ENCODE assay signal across 9 mouse cellular contexts in the genomic region with DNA sequence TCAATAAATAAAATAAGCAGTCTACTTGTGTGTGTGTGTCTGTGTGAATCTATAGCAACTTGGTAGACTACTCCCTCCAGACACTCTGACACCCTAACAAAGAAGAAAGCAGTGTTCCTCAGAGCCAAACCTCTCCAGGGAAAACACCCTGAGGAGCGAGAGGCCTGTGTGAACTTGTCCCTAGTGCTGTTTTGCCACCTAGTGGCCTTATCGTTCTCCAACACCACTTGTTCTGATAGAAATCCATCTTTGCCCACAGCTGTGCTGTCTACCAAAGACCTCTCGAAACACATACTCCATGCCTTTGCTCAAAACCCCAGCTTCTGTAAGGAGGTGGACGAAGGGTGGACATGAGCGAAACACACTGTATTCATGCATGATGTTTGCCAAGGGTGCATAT. TPM values are rescaled to one million over a fixed set of nuclear protein-coding genes. Genes with fewer than 3 reads are reported as not detected.
DNase-seq lines count a peak whose midpoint lies in the region; ATAC-seq and TF ChIP-seq lines count a peak whose summit lies in the region.
"Had no signal": no experiment of that assay in that cellular context is flagged by ENCODE, and none has a peak within 500 bp of the region (broad histone marks: within the 10 kb centered on the region; RNA-seq: fewer than 3 reads in every experiment).

No protein-coding gene starts in this region.

- H3K27me3 ChIP-seq in cerebellum, adult 2 months (ENCODE audit: control insufficient read depth, insufficient read depth, low read length): no peaks in the 10 kb centered on the region
- H3K27me3 ChIP-seq in hindbrain, embryonic 12.5 days: no peaks in the 10 kb centered on the region

- peak; percentile 88 for ATAC-seq in frontal cortex, adult (ENCODE audit: low TSS enrichment)
- ATAC-seq in hindbrain, embryonic 12.5 days (ENCODE audit: low FRiP score): peak; percentile 77

- H3K4me2 ChIP-seq in hindbrain, embryonic 12.5 days (replicated peaks): no peak overlapping the region

- DNase-seq in NIH3T3 (ENCODE audit: low read depth): peak; percentile 71
- peak; percentile 45 to 59 for DNase-seq in cerebellum, adult 2 months
- peak; percentile 69 to 76 for DNase-seq in layer of hippocampus, postnatal 10 days (ENCODE audit: low spot score in 2 of 2)
- peak; percentile 77 for DNase-seq in lung, postnatal 25 days (ENCODE audit: low spot score)
- peak; percentile 80 to 82 for DNase-seq in right cerebral cortex, postnatal 10 days (ENCODE audit: low spot score in 2 of 2)
- no peak for DNase-seq in spleen, adult 12 weeks (ENCODE audit: low spot score)

- 36% methylated on average over 5 of the region's 5 CpGs for WGBS in cerebellum, adult 2 months
- WGBS in hindbrain, embryonic 12.5 days: 33% methylated on average over 5 of the region's 5 CpGs

- no peak for TF ChIP-seq POLR2A in cerebellum, adult 2 months (IDR thresholded peaks at IDR 0.05; ENCODE audit: borderline replicate concordance, insufficient read depth, low read length)

- H3K4me1 ChIP-seq in cerebellum, adult 2 months (ENCODE audit: control insufficient read depth, insufficient read depth, low read length): no peaks in the 10 kb centered on the region
- no peaks in the 10 kb centered on the region for H3K4me1 ChIP-seq in hindbrain, embryonic 12.5 days

- H3K9ac ChIP-seq in hindbrain, embryonic 12.5 days: no peak overlapping the region

- no peaks in the 10 kb centered on the region for H3K9me3 ChIP-seq in hindbrain, embryonic 12.5 days (replicated peaks)

- H3K27ac ChIP-seq in cerebellum, adult 2 months (ENCODE audit: insufficient read depth, low read length): no peak overlapping the region
- H3K27ac ChIP-seq in hindbrain, embryonic 12.5 days: no peak overlapping the region

- H3K36me3 ChIP-seq in hindbrain, embryonic 12.5 days: no peaks in the 10 kb centered on the region

- peak; percentile 73 for TF ChIP-seq CTCF in cerebellum, adult 2 months (IDR thresholded peaks at IDR 0.05; ENCODE audit: borderline replicate concordance, insufficient read depth, low read depth, low read length)

- no peak overlapping the region for H3K4me3 ChIP-seq in cerebellum, adult 2 months (replicated peaks; ENCODE audit: insufficient read depth, low read depth, low read length)
- no peak overlapping the region for H3K4me3 ChIP-seq in hindbrain, embryonic 12.5 days

RNA-seq across cellular contexts. Expression of gene Rnase13, which starts 8.3 kb away (rescaled TPM):
- 0.10 TPM in 1 of 2 replicates, not detected in the other for polyA plus RNA-seq in cerebellum, adult 2 months (2012; rRNA removed)
- polyA plus RNA-seq in hindbrain, embryonic 12.5 days (2016; fragmentation: Nextera tagmentation; extraction: Ambion mirVana): not detected in 2 replicates
- not detected for total RNA-seq in layer of hippocampus, postnatal 10 days (2021)
- total RNA-seq: gastrocnemius, postnatal 36 days had no signal

RNA-seq across cellular contexts. Expression of gene Tppp2, which starts 12.6 kb away (rescaled TPM):
- not detected in 2 replicates for polyA plus RNA-seq in cerebellum, adult 2 months (2012; rRNA removed)
- not detected in 2 replicates for polyA plus RNA-seq in hindbrain, embryonic 12.5 days (2016; fragmentation: Nextera tagmentation; extraction: Ambion mirVana)
- not detected for total RNA-seq in layer of hippocampus, postnatal 10 days (2021)
- total RNA-seq: gastrocnemius, postnatal 36 days had no signal

RNA-seq across cellular contexts. Expression of gene Ndrg2, which starts 16.9 kb away (rescaled TPM):
- polyA plus RNA-seq in cerebellum, adult 2 months (2012; rRNA removed): 997 and 1,033 TPM in 2 replicates
- 34.2 and 39.1 TPM in 2 replicates for polyA plus RNA-seq in hindbrain, embryonic 12.5 days (2016; fragmentation: Nextera tagmentation; extraction: Ambion mirVana)
- total RNA-seq in layer of hippocampus, postnatal 10 days (2021): 100 to 1,000 TPM; 488 to 494 TPM

RNA-seq across cellular contexts. Expression of gene Slc39a2, which starts 38.1 kb away (rescaled TPM):
- 13.8 and 15.0 TPM in 2 replicates for polyA plus RNA-seq in cerebellum, adult 2 months (2012; rRNA removed)
- polyA plus RNA-seq in hindbrain, embryonic 12.5 days (2016; fragmentation: Nextera tagmentation; extraction: Ambion mirVana): 0.89 and 1.4 TPM in 2 replicates
- 1 to 10 TPM; 4.9 to 5.1 TPM for total RNA-seq in layer of hippocampus, postnatal 10 days (2021)

RNA-seq across cellular contexts. Expression of gene Mettl17, which starts 46.2 kb away (rescaled TPM):
- polyA plus RNA-seq in cerebellum, adult 2 months (2012; rRNA removed): 52.5 and 55.4 TPM in 2 replicates
- polyA plus RNA-seq in hindbrain, embryonic 12.5 days (2016; fragmentation: Nextera tagmentation; extraction: Ambion mirVana): 61.8 and 62.9 TPM in 2 replicates
- 10 to 100 TPM; 29.8 to 44.0 TPM for total RNA-seq in layer of hippocampus, postnatal 10 days (2021)

Comparison
In these comparisons a context has a peak if more than half of its experiments do, and no peak if none do; other contexts are left out.
1. RNA of gene Ndrg2, which starts 16.9 kb away (polyA plus RNA-seq): 997 to 1,033 TPM in cerebellum, adult 2 months; 34.2 to 39.1 TPM in hindbrain, embryonic 12.5 days; every median in the first group is over 10 times any median in the second.